Mouse (Mus musculus) right cerebral cortex, postnatal 14 days (tissue): ENCODE results near the gene 1600015I10Rik.

Source experiments
- DNase-seq: peaks from one replicate; pipeline ENCODE4 v3.0.0; 2022

1600015I10Rik gene

DNA sequence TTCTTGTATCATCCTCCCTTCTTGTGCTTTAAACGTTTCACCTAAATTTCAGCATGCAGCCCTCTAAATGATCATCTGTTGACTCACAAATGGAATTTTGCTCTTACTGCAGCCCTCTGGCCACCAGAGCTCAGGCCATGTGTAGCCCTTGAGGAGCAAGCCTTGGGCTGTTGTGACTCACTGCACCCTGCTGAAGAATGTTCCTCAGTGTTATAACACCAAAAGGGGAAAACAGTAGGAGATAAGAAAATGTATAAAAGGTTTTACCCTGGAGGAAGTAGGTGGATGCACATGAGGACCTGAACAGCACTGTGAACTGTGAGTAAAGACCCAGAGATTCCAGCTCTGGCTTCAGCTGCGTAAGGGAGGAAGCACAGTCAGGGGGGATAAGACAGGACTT lies 45.0 kb downstream of the 1600015I10Rik start, which contains the start of gene Doxl2:
Doxl2 (plus strand) TSS at position 301 of the 400 bp plus-strand sequence.
- DNase-seq, result no peak

DNA sequence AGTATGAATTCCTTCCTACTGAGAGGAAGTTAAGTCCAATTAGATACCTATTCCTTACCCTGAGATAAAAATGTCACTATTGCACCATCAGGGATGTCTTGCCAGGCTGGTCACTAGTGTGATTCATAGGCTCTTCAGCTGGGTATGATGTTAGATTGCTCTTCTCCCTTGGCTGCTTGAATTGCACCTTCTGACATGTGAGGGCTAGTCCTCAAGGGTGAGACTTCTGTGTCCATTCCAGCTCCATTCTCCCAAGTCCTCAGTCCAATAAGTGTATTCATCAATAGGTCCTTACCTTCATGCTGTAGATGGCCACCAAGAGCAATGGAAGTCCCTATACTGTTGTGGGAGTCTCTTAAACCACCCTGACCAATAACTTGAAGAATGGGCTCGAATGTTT lies 49.9 kb downstream of the 1600015I10Rik start:
- no peak for DNase-seq

DNA sequence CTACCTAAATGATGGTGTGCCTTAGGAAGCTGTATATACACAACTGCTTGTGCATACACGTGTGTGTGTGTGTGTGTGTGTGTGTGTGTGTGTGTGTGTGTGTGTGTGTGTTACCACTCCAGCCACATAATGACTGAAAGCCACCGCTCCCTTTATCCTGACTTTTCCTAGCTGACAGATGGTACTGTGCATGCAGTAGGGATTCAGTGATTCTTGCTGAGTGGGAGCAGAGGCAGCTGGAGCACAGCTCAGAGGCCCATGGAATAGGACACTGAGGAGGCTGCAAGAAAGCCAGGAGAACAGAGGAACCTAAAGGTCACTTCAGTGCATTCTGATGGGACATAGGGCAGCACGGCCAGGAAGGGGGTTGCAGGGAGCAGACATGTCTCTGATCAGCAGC lies 52.6 kb downstream of the 1600015I10Rik start:
- no peak for DNase-seq
